Mouse (Mus musculus): ENCODE results near the gene Sept9. TPM values are rescaled to one million over a fixed set of nuclear protein-coding genes. Genes with fewer than 3 reads are reported as not detected.

Sept9 gene
- polyA plus RNA-seq, 1 experiment from 2014 or later, result 179 TPM

GRCm38 (mm10) chr11:117177303-117177979 is 22.0 kb upstream of the Sept9 start:
- no peak overlapping the region for H3K4me2 ChIP-seq (replicated peaks)
- peaks cover 22% of the 10 kb centered on the region for H3K4me1 ChIP-seq
- no peak overlapping the region for H3K27ac ChIP-seq
- no peaks in the 10 kb centered on the region for H3K36me3 ChIP-seq
- H3K9me3 ChIP-seq, result peaks cover 21% of the 10 kb centered on the region
- ATAC-seq (ENCODE audit: low FRiP score, low read depth), result peak; percentile 67; the same call in 1 of the 2 replicates
- 62% methylated on average over 8 of the region's 11 CpGs for WGBS
- H3K4me3 ChIP-seq, result no peak overlapping the region
- no peak overlapping the region for H3K9ac ChIP-seq
- H3K27me3 ChIP-seq, result 0 out of 2 replicates have a peak, but pooled peaks cover 4% of the 10 kb centered on the region

DNA sequence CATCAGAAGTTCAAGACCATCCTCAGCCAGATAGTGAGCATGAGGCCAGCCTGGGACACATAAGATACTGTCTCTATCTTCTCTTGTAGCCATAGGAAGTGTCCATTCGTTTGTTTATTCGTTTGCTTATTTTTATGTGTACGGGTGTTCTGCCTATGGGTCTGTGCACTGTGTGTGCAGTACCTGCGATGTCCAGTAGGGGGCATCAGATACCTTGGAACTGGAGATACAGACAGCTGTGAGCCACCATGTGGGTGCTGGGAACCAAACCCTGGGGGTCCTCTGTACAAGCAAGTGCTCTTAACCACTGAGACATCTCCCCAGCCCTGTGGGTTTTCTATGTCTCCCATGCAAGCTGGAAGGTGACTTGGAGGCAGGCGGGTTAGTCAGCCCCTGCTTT is 19.6 kb upstream of the Sept9 start:
- Histone ChIP-seq H3K9me3 (peaks cover 21% of the 10 kb centered on the region), H3K27me3 (0 out of 2 replicates have a peak, but pooled peaks cover 4% of the 10 kb centered on the region), H3K4me1 (peaks cover 13% of the 10 kb centered on the region), H3K4me2 (replicated peaks) (no peak overlapping the region), H3K27ac (no peak overlapping the region), H3K9ac (no peak overlapping the region), H3K36me3 (no peaks in the 10 kb centered on the region), H3K4me3 (no peak overlapping the region)
- no peak for ATAC-seq (ENCODE audit: low FRiP score, low read depth)
- WGBS, result 85% methylated on average over 5 of the region's 5 CpGs

DNA sequence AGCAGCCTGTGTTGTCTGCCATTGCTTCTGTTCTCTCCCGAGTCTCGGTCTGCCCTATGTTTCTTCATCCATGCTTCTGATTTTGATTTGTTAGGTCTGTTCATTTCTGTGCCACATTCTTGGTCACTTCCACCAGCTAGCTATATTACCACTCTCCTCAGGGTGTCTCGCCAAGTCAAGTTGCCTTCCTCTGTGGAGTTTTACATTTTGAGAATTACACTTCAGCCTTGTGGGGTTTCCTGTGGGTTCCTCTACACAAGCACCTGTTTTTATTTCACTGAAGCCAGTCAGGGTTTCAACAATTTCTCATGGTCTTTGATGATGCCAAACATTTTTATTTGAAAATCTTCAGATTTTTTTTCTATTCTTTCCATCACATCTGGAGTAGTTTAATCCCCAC is 16.7 kb upstream of the Sept9 start:
- no peak overlapping the region for H3K4me2 ChIP-seq (replicated peaks)
- H3K27me3 ChIP-seq, result 0 out of 2 replicates have a peak, but pooled peaks cover 4% of the 10 kb centered on the region
- no peak overlapping the region for H3K9ac ChIP-seq
- H3K4me1 ChIP-seq, result peaks cover 16% of the 10 kb centered on the region
- no peak overlapping the region for H3K4me3 ChIP-seq
- WGBS, result 74% methylated on average over 3 of the region's 3 CpGs
- peaks cover 21% of the 10 kb centered on the region for H3K9me3 ChIP-seq
- ATAC-seq (ENCODE audit: low FRiP score, low read depth), result no peak
- H3K36me3 ChIP-seq, result no peaks in the 10 kb centered on the region
- no peak overlapping the region for H3K27ac ChIP-seq

DNA sequence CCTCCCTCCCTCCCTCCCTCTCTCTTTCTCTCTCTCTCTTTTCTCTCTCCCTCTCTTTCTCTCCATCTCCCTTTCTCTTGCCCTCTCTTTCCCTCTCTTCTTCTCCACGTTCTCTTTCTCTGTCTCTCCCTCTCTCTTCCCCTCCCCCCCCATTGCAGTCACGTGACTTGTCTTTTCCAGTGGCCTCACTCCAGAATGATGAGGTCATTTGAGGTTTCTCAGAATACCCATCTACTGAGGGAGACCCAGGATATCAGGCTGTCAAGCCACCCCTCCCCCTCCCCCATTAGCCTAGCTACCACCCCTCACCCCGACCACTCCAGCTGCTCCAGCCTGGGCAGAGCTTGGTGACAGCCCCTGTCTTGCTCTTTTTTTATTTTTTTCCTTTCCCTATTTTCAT is 16.2 kb upstream of the Sept9 start:
- peaks cover 16% of the 10 kb centered on the region for H3K4me1 ChIP-seq
- H3K27me3 ChIP-seq, result 0 out of 2 replicates have a peak, but pooled peaks cover 1% of the 10 kb centered on the region
- ATAC-seq (ENCODE audit: low FRiP score, low read depth), result no peak
- H3K27ac ChIP-seq, result no peak overlapping the region
- no peaks in the 10 kb centered on the region for H3K36me3 ChIP-seq
- no peak overlapping the region for H3K4me3 ChIP-seq
- H3K9me3 ChIP-seq, result peaks cover 21% of the 10 kb centered on the region
- H3K9ac ChIP-seq, result no peak overlapping the region
- no peak overlapping the region for H3K4me2 ChIP-seq (replicated peaks)
- 82% methylated on average over 2 of the region's 3 CpGs for WGBS

DNA sequence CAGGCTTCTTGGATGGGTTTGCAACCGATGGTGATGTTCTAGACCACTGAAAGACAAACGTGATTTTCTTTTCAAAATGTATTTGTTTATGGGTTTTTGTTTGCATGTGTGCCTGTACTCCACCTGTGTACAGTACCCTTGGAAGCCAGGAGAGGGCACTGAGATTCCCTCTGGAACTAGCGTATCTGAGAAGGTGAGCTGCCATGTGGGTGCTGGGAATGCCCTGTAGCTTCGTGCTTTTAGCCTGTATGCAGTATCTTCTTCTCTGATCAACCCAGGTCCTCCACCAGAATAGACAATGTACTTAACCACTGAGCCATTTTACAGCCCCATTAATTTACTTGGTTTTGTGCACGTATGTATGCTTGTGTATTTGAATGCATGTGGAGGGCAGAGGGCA is 15.6 kb upstream of the Sept9 start:
- Histone ChIP-seq H3K27me3 (no peaks in the 10 kb centered on the region), H3K36me3 (no peaks in the 10 kb centered on the region), H3K9me3 (peaks cover 21% of the 10 kb centered on the region), H3K4me1 (peaks cover 16% of the 10 kb centered on the region), H3K27ac (no peak overlapping the region), H3K4me3 (no peak overlapping the region), H3K9ac (no peak overlapping the region), H3K4me2 (replicated peaks) (no peak overlapping the region)
- no peak for ATAC-seq (ENCODE audit: low FRiP score, low read depth)
- WGBS, result 81% methylated on average over 5 of the region's 5 CpGs

DNA sequence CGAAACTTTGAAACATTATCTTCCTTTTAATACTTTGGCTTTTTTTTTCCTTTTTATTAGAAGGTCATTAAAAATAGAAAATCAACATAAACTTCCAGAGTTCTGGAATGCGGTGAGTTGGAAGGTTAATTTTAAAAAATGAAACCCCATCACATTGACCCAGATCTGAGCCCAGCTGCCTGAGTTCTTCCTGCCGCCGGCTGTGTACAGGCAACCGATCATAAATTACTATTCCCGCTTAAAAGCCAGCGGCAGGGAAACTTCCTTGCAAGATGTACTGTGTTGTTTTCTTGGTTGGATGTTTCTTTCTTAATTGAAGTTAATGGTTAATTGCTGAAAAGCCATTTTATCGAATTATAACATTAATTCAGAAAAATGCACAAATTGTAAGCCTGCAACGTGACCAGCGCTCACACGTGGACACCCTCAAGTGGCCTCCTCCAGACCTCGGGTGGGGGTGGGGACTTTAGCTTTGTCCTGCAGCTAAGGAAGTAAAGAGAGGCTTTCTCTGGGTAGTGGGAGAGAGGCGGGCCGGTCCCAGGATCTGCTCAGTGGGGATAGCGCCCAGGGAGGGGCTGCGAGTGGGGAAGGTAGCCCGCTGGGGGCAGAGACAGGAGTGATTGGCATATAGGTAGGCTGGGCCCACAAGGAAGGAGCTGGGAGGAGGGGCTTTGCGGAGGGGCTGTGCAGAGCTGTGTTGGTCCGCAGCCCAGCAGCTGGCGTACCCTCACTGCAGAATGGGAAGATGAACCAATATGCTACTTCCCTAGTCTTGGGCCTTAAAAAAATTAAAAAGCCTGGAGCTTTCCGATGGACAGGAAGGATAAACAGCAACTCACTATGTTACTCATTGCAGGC is 14.2 kb upstream of the Sept9 start:
- H3K27me3 ChIP-seq, result no peaks in the 10 kb centered on the region
- peak overlapping the region; percentile 84 for H3K27ac ChIP-seq
- H3K4me1 ChIP-seq, result peaks cover 16% of the 10 kb centered on the region
- peak overlapping the region; percentile 31 for H3K9ac ChIP-seq
- H3K9me3 ChIP-seq, result peaks cover 17% of the 10 kb centered on the region
- no peak for ATAC-seq (ENCODE audit: low FRiP score, low read depth)
- H3K4me2 ChIP-seq (replicated peaks), result peak overlapping the region; percentile 49
- H3K36me3 ChIP-seq, result no peaks in the 10 kb centered on the region
- WGBS, result 28% methylated on average over 21 of the region's 21 CpGs
- H3K4me3 ChIP-seq, result no peak overlapping the region

DNA sequence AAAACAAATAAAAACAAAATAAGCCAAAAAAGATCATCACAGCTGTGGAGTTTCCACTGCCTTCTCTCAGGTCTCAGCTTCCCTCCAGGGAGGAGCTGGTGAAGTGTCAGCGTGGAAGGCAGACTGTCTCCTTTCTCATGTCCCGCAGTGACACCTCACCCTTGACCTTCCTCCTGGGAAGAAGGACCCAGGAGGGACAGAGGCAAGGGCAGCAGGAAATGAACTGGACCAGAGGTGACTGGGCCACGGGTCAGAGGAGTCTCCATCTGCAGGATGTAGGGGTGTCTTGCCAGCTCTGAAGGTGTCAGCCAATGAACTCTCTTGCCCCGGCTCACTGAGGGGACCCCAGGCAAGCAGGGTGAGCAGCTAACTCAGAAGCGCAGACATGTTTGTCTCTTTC is 7.9 kb upstream of the Sept9 start:
- Histone ChIP-seq H3K27me3 (no peaks in the 10 kb centered on the region), H3K36me3 (no peaks in the 10 kb centered on the region), H3K4me3 (no peak overlapping the region), H3K9ac (no peak overlapping the region), H3K9me3 (no peaks in the 10 kb centered on the region), H3K4me1 (no peaks in the 10 kb centered on the region), H3K4me2 (replicated peaks) (no peak overlapping the region), H3K27ac (no peak overlapping the region)
- ATAC-seq (ENCODE audit: low FRiP score, low read depth), result no peak
- WGBS, result 66% methylated on average over 5 of the region's 5 CpGs

- H3K27me3 ChIP-seq, result peaks cover 15% of the 10 kb centered on the region
- peaks cover 6% of the 10 kb centered on the region for H3K4me1 ChIP-seq
- no peak overlapping the region for H3K9ac ChIP-seq
- no peaks in the 10 kb centered on the region for H3K36me3 ChIP-seq
- H3K4me3 ChIP-seq, result no peak overlapping the region
- no peak for ATAC-seq (ENCODE audit: low FRiP score, low read depth)
- H3K9me3 ChIP-seq, result no peaks in the 10 kb centered on the region
- no peak overlapping the region; the same call in 1 of the 2 replicates for H3K27ac ChIP-seq
- 73% methylated on average over 11 of the region's 11 CpGs for WGBS
- H3K4me2 ChIP-seq (replicated peaks), result no peak overlapping the region
Observed at GRCm38 (mm10) chr11:117194475-117194937, 5.0 kb upstream of the Sept9 start.

DNA sequence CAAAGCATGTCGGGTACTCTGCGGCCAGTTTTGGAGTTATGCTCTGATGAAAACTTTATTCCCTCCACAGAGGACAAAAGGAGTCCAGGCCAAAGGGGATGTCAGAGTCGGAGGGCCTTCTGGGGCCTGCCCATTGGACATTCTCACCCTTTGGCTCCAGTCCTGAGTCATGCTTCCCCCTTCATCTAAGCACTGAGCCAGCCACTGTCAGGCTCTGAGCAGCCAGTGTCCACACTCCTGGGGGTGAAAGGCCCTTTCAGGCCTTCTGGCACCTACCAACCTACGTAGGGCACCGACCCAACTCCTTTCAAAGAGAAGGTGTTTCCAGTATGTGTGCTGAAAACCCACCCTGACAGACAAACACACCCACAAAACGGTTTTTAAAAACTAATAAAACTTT is 3.8 kb upstream of the Sept9 start:
- H3K9ac ChIP-seq, result no peak overlapping the region
- H3K4me3 ChIP-seq, result no peak overlapping the region
- WGBS, result 77% methylated on average over 6 of the region's 6 CpGs
- H3K4me1 ChIP-seq, result peaks cover 17% of the 10 kb centered on the region
- H3K9me3 ChIP-seq, result no peaks in the 10 kb centered on the region
- ATAC-seq (ENCODE audit: low FRiP score, low read depth), result no peak
- H3K27ac ChIP-seq, result no peak overlapping the region
- peaks cover 24% of the 10 kb centered on the region for H3K27me3 ChIP-seq
- no peak overlapping the region for H3K4me2 ChIP-seq (replicated peaks)
- H3K36me3 ChIP-seq, result no peaks in the 10 kb centered on the region

DNA sequence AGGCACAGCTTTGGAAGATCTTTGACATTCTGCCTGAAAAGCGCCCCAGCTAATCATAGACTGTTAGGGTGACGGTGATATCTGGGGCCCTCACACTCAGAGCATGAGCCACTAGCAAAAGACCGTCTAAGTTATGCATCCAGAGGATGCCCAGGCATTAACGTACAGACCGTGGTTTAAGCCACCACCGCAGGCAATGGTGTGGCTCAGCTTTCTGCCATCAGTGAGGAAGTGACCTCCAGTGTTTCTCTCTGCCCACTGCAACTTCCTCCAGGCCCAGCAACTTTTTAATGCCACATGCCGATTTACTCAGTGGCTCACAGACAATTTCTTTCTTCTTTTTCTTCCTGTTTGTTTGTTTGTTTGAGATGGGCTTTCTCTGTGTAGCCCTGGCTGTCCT is 2.8 kb upstream of the Sept9 start:
- ATAC-seq (ENCODE audit: low FRiP score, low read depth), result no peak
- H3K4me1 ChIP-seq, result peaks cover 27% of the 10 kb centered on the region
- H3K36me3 ChIP-seq, result no peaks in the 10 kb centered on the region
- no peaks in the 10 kb centered on the region for H3K9me3 ChIP-seq
- no peak overlapping the region for H3K27ac ChIP-seq
- H3K4me3 ChIP-seq, result no peak overlapping the region
- H3K27me3 ChIP-seq, result peaks cover 24% of the 10 kb centered on the region
- no peak overlapping the region for H3K9ac ChIP-seq
- no peak overlapping the region for H3K4me2 ChIP-seq (replicated peaks)
- WGBS, result 82% methylated on average over 7 of the region's 7 CpGs

DNA sequence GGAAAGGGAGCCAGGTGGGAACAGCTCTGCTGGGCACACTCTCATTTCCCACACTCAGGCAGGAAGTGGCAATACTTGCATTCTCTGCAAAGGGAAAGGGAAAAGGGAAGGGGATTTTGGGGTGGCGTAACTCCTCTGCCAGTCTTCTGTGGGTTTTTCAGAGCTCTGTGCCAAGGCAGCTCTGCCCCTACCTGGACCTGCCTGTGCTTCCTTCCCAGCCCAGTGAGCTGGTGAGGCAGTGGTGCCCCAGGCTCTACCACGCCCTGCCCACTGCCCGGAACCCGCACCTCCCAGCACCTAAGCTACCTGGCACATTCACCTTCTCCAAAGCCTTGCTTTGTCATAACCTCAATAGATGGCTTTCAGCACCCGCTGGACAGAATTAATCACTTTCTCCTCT is 1.3 kb upstream of the Sept9 start:
- 87% methylated on average over 5 of the region's 5 CpGs for WGBS
- peaks cover 24% of the 10 kb centered on the region for H3K27me3 ChIP-seq

DNA sequence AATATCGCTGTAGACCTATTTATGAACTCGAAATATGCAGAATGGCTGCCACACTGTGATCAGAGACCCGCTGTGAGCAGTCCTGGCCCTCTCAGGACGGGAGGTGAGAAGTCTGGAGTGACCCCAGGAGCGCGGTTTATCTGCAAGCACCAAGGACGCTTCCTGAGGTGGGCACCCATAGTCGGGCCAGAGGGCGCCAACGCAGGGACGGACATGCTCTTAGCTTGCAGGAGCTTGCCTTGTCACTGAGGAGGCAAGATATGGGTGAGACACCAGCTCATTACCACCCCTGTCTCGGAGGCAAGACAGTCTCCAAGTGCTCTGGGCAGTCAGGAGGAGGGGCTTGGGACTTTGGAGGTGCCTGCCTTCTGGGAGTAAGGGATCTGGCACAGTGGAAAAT is 2.4 kb downstream of the Sept9 start:
- Histone ChIP-seq H3K9ac (no peak overlapping the region), H3K4me3 (no peak overlapping the region), H3K36me3 (no peaks in the 10 kb centered on the region), H3K4me1 (peaks cover 57% of the 10 kb centered on the region), H3K27ac (no peak overlapping the region), H3K4me2 (replicated peaks) (no peak overlapping the region), H3K27me3 (peaks cover 24% of the 10 kb centered on the region), H3K9me3 (no peaks in the 10 kb centered on the region)
- ATAC-seq (ENCODE audit: low FRiP score, low read depth), result no peak
- 84% methylated on average over 12 of the region's 12 CpGs for WGBS

More for the DNA sequence above, 1.3 kb upstream of the Sept9 start:
- Histone ChIP-seq H3K9me3 (no peaks in the 10 kb centered on the region), H3K4me3 (no peak overlapping the region), H3K36me3 (no peaks in the 10 kb centered on the region), H3K4me1 (peaks cover 39% of the 10 kb centered on the region), H3K27ac (no peak overlapping the region), H3K4me2 (replicated peaks) (no peak overlapping the region), H3K9ac (no peak overlapping the region)
- ATAC-seq (ENCODE audit: low FRiP score, low read depth), result no peak
